Mouse (Mus musculus) common myeloid progenitor, adult 5-6 weeks (primary cell): ENCODE measurements around the gene Rps6kl1. TPM values are rescaled to one million over a fixed set of nuclear protein-coding genes. Genes with fewer than 3 reads are reported as not detected.
A peak's percentile ranks its signal among the peaks of the same experiment; 100 is the strongest.

Experiments used
- ATAC-seq: replicated peaks from 2 replicates; pipeline ENCODE4 v1.8.0; 2016; ENCODE audit warnings: low read depth, mild to moderate bottlenecking, moderate TSS enrichment, inconsistent platforms; ENCODE audit not compliant: poor library complexity, severe bottlenecking
- total RNA-seq: library from RNA; stranded (forward); fragments of 200-1000, 187-1606 nt; gene quantifications from 2 replicates; pipeline ENCODE4 v1.2.3, GENCODE M21; 2017

Gene Rps6kl1
- total RNA-seq, 1 experiment from 2014 or later = not detected

- peak; percentile 89 for ATAC-seq
Observed at GRCm38 (mm10) chr12:85176846-85177523, 25.9 kb upstream of the Rps6kl1 start.

- ATAC-seq = no peak
Observed at GRCm38 (mm10) chr12:85175926-85176845, 25.1 kb upstream of the Rps6kl1 start.

- no peak for ATAC-seq
Observed at GRCm38 (mm10) chr12:85175087-85175675, 24.1 kb upstream of the Rps6kl1 start.

- no peak for ATAC-seq
Observed at GRCm38 (mm10) chr12:85174016-85174415, 23.0 kb upstream of the Rps6kl1 start.

- ATAC-seq = no peak
Observed at GRCm38 (mm10) chr12:85170948-85171307, 19.9 kb upstream of the Rps6kl1 start.

GRCm38 (mm10) chr12:85170284-85170947 lies 19.4 kb upstream of the Rps6kl1 start:
- ATAC-seq = no peak

GRCm38 (mm10) chr12:85169877-85170276 lies 18.8 kb upstream of the Rps6kl1 start:
- ATAC-seq = no peak

GRCm38 (mm10) chr12:85169117-85169858 lies 18.2 kb upstream of the Rps6kl1 start:
- peak; percentile 96 for ATAC-seq

GRCm38 (mm10) chr12:85166631-85167030 lies 15.6 kb upstream of the Rps6kl1 start:
- ATAC-seq = no peak

- ATAC-seq = no peak
Observed at GRCm38 (mm10) chr12:85164996-85165395, 13.9 kb upstream of the Rps6kl1 start.

GRCm38 (mm10) chr12:85159592-85159991 lies 8.5 kb upstream of the Rps6kl1 start:
- no peak for ATAC-seq

GRCm38 (mm10) chr12:85158801-85159200 lies 7.7 kb upstream of the Rps6kl1 start:
- no peak for ATAC-seq

GRCm38 (mm10) chr12:85157797-85158460 lies 6.9 kb upstream of the Rps6kl1 start:
- ATAC-seq = no peak

GRCm38 (mm10) chr12:85156324-85156723 lies 5.3 kb upstream of the Rps6kl1 start:
- ATAC-seq = no peak

GRCm38 (mm10) chr12:85153011-85153410 lies 1.9 kb upstream of the Rps6kl1 start:
- ATAC-seq = no peak

GRCm38 (mm10) chr12:85150321-85151001 lies 603 bp downstream of the Rps6kl1 start:
- ATAC-seq = no peak

- ATAC-seq = no peak
Observed at GRCm38 (mm10) chr12:85146881-85147280, 4.2 kb downstream of the Rps6kl1 start.

GRCm38 (mm10) chr12:85146355-85146754 lies 4.7 kb downstream of the Rps6kl1 start:
- ATAC-seq = 0 out of 2 replicates have a peak, but pooled peaks have one; percentile 20

- no peak for ATAC-seq
Observed at GRCm38 (mm10) chr12:85145630-85146029, 5.4 kb downstream of the Rps6kl1 start.
